In the genomic region with DNA sequence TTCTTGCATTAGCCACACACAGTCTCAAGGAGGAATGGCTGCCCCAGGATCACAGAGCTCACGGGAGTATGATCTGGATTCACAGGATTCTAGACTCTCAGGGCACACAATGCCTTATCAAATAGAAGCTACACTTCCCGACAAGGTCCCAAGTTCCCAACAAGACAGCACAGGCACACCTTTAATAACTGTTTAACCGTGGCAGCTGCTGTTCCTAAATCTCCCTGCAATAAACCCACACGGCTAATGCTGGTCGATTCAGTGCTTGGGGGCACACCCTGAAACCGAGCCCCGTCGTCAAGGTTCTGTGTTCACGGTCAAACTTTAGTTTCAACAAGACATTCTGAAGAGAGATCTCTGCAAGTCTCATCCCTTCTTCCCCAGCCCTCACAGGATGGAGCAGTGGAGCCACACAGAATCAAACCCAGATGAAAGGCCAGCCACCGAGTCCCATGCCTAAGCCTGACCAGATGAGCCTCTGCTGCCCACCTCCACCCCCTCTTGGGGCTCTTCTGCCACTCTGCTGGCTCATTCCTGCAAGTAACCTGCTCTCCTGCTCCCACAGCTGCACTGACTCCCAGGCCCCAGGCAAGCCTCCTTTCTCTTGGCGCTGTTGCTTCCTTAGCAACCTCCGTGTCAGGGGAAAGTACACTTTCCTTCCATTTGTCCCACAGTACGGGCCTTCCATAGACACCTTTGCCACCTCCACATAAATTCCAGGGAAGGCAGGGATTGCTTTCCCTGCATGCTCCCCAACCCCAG, we compare ENCODE assay signal across 12 mouse cellular contexts.
A peak's percentile ranks its signal among the peaks of the same experiment; 100 is the strongest.
DNase-seq lines count a peak whose midpoint lies in the region; ATAC-seq lines count a peak whose summit lies in the region.
"Had no signal": no experiment of that assay in that cellular context is flagged by ENCODE, and none has a peak within 500 bp of the region (broad histone marks: within the 10 kb centered on the region; RNA-seq: fewer than 3 reads in every experiment).

No protein-coding gene starts in this region.

- no peaks in the 10 kb centered on the region for H3K9me3 ChIP-seq in embryonic facial prominence, embryonic 14.5 days (ENCODE audit: control insufficient read depth, low read length)
- H3K9me3 ChIP-seq in hindbrain, embryonic 15.5 days, result no peaks in the 10 kb centered on the region
- no peaks in the 10 kb centered on the region for H3K9me3 ChIP-seq in midbrain, embryonic 15.5 days
- H3K9me3 ChIP-seq: lung, embryonic 15.5 days had no signal

- no peaks in the 10 kb centered on the region for H3K27me3 ChIP-seq in embryonic facial prominence, embryonic 14.5 days (replicated peaks; ENCODE audit: control insufficient read depth, insufficient read depth, low read length)
- no peaks in the 10 kb centered on the region for H3K27me3 ChIP-seq in hindbrain, embryonic 15.5 days
- no peaks in the 10 kb centered on the region for H3K27me3 ChIP-seq in midbrain, embryonic 15.5 days (replicated peaks)
- H3K27me3 ChIP-seq: lung, embryonic 15.5 days had no signal

- peak overlapping the region; percentile 15; the same call in 1 of the 2 replicates for H3K9ac ChIP-seq in embryonic facial prominence, embryonic 14.5 days (ENCODE audit: low read depth, low read length)
- no peak overlapping the region for H3K9ac ChIP-seq in hindbrain, embryonic 15.5 days
- H3K9ac ChIP-seq in midbrain, embryonic 15.5 days, result peak overlapping the region; percentile 15
- H3K9ac ChIP-seq: lung, embryonic 15.5 days had no signal

- no peaks in the 10 kb centered on the region for H3K36me3 ChIP-seq in embryonic facial prominence, embryonic 14.5 days (ENCODE audit: control insufficient read depth, insufficient read depth, low read length)
- no peaks in the 10 kb centered on the region for H3K36me3 ChIP-seq in hindbrain, embryonic 15.5 days
- H3K36me3 ChIP-seq in midbrain, embryonic 15.5 days (replicated peaks), result no peaks in the 10 kb centered on the region
- H3K36me3 ChIP-seq: lung, embryonic 15.5 days had no signal

- ATAC-seq in frontal cortex, adult (ENCODE audit: low TSS enrichment), result peak; percentile 22; the same call in 1 of the 2 replicates
- ATAC-seq in embryonic facial prominence, embryonic 14.5 days (ENCODE audit: low read depth), result 0 out of 2 replicates have a peak, but pooled peaks have one; percentile 1
- ATAC-seq in hindbrain, embryonic 15.5 days (ENCODE audit: low FRiP score, low read depth), result no peak
- peak; percentile 31; the same call in 1 of the 2 replicates for ATAC-seq in midbrain, embryonic 15.5 days (replicated peaks)

- H3K4me2 ChIP-seq in embryonic facial prominence, embryonic 14.5 days (ENCODE audit: low read depth, low read length), result no peak overlapping the region
- H3K4me2 ChIP-seq in hindbrain, embryonic 15.5 days, result no peak overlapping the region
- no peak overlapping the region for H3K4me2 ChIP-seq in midbrain, embryonic 15.5 days
- H3K4me2 ChIP-seq: lung, embryonic 15.5 days had no signal

- 42% methylated on average over 13 of the region's 13 CpGs for WGBS in embryonic facial prominence, embryonic 14.5 days
- 65% methylated on average over 13 of the region's 13 CpGs for WGBS in hindbrain, embryonic 15.5 days
- WGBS in midbrain, embryonic 15.5 days, result 70% methylated on average over 13 of the region's 13 CpGs

- no peak overlapping the region for H3K4me3 ChIP-seq in embryonic facial prominence, embryonic 14.5 days (ENCODE audit: low read depth, low read length)
- H3K4me3 ChIP-seq in hindbrain, embryonic 15.5 days, result no peak overlapping the region
- no peak overlapping the region for H3K4me3 ChIP-seq in midbrain, embryonic 15.5 days
- H3K4me3 ChIP-seq: erythroblast, embryonic 14.5 days; lung, embryonic 15.5 days had no signal

- DNase-seq in frontal cortex, postnatal 14 days (ENCODE audit: low spot score in 2 of 2), result no peak
- no peak for DNase-seq in embryonic facial prominence, embryonic 14.5 days (ENCODE audit: low spot score)
- DNase-seq in adrenal gland, postnatal 25 days, result no peak
- DNase-seq in lung, postnatal 25 days (ENCODE audit: low spot score), result no peak
- no peak for DNase-seq in adrenal gland, postnatal 14 days
- DNase-seq: cerebellum, adult 11 months; kidney, adult 18-20 months had no signal

- peaks cover 15% of the 10 kb centered on the region for H3K4me1 ChIP-seq in embryonic facial prominence, embryonic 14.5 days (ENCODE audit: control insufficient read depth, insufficient read depth, low read length)
- H3K4me1 ChIP-seq in hindbrain, embryonic 15.5 days (replicated peaks), result peaks cover 26% of the 10 kb centered on the region
- H3K4me1 ChIP-seq in midbrain, embryonic 15.5 days, result peaks cover 25% of the 10 kb centered on the region

- no peak overlapping the region for H3K27ac ChIP-seq in embryonic facial prominence, embryonic 14.5 days (replicated peaks; ENCODE audit: low read depth, low read length)
- H3K27ac ChIP-seq in hindbrain, embryonic 15.5 days (replicated peaks), result peak overlapping the region; percentile 79
- peak overlapping the region; percentile 77 for H3K27ac ChIP-seq in midbrain, embryonic 15.5 days
- H3K27ac ChIP-seq: lung, embryonic 15.5 days had no signal
